Mouse (Mus musculus): ENCODE measurements around the gene Rmnd1. TPM values are rescaled to one million over a fixed set of nuclear protein-coding genes. Genes with fewer than 3 reads are reported as not detected.

Rmnd1 gene
- total RNA-seq, 2 experiments from 2014 or later = 18.2 to 37.7 TPM

DNA sequence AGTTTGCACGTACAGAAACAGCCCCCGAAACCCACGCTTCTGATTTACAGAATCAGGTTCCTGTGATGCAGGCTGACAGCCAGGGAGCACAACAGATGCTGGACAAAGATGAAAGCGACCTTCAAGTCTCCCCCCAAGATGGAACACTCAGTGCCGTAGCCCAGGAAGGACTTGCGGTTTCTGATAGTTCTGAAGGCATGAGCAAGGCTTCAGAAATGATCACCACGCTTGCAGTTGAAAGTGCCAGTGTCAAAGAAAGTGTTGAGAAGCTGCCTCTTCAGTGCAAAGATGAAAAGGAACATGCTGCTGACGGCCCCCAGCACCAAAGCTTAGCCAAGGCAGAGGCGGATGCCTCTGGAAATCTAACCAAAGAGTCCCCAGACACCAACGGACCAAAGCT, 74.8 kb downstream of the Rmnd1 start:
- ATAC-seq (replicated peaks; ENCODE audit: low FRiP score, poor library complexity, severe bottlenecking) = no peak

DNA sequence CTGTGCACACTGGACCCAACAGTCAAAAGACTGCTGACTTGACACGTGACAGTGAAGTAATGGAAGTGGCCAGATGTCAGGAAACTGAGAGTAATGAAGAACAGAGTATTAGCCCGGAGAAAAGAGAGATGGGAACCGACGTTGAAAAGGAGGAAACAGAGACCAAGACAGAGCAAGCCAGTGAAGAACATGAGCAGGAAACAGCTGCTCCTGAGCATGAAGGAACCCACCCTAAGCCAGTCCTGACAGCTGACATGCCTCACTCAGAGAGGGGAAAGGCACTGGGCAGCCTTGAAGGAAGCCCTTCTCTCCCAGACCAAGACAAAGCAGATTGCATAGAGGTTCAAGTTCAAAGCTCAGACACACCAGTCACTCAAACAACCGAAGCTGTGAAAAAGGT, 75.5 kb downstream of the Rmnd1 start:
- no peak for ATAC-seq (replicated peaks; ENCODE audit: low FRiP score, poor library complexity, severe bottlenecking)

DNA sequence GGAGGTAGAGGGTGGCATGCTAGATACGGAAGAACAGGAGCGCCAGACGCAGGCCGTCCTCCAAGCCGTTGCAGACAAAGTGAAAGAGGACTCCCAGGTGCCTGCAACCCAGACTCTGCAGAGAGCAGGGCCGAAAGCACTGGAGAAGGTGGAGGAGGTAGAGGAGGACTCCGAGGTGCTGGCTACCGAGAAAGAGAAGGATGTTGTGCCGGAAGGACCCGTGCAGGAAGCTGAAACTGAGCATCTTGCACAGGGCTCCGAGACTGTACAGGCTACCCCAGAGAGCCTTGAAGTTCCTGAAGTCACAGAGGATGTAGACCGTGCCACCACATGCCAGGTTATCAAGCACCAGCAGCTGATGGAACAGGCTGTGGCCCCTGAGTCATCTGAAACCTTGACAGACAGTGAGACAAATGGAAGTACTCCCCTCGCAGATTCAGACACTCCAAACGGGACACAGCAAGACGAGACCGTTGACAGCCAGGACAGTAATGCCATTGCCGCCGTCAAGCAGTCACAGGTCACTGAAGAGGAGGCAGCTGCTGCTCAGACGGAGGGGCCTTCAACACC, 76.2 kb downstream of the Rmnd1 start:
- no peak for ATAC-seq (replicated peaks; ENCODE audit: low FRiP score, poor library complexity, severe bottlenecking)

DNA sequence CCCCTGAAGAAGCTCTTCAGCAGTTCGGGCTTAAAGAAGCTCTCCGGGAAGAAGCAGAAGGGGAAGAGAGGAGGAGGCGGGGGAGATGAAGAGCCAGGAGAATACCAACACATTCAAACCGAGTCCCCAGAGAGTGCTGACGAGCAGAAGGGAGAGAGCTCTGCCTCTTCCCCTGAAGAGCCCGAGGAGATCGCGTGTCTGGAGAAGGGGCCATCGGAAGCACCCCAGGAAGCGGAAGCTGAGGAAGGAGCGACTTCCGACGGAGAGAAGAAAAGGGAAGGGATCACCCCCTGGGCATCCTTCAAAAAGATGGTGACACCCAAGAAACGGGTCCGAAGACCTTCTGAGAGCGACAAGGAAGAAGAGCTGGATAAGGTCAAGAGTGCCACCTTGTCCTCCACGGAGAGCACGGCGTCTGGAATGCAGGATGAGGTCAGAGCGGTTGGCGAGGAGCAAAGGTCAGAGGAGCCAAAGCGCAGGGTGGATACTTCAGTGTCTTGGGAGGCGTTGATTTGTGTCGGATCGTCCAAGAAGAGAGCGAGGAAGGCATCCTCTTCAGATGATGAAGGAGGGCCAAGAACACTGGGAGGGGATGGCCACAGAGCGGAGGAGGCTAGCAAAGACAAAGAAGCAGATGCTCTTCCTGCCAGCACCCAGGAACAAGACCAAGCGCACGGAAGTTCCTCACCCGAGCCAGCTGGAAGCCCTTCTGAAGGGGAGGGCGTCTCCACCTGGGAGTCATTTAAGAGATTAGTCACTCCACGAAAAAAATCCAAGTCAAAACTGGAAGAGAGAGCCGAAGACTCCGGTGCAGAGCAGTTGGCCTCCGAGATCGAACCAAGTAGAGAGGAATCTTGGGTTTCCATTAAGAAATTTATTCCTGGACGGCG, 77.6 kb downstream of the Rmnd1 start:
- no peak for ATAC-seq (replicated peaks; ENCODE audit: low FRiP score, poor library complexity, severe bottlenecking)

Other genes starting within 250 kb of the Rmnd1 start
- not detected in 2 replicates for gene Akap12, start 166.0 kb downstream of the Rmnd1 start, total RNA-seq (2015; ENCODE audit: low replicate concordance)
- gene Akap12, start 166.0 kb downstream of the Rmnd1 start, total RNA-seq (2017; ENCODE audit: low replicate concordance) = 0.14 TPM in 1 of 2 replicates, not detected in the other
- gene Zbtb2, start 44.3 kb downstream of the Rmnd1 start, total RNA-seq (2015; ENCODE audit: low replicate concordance) = 4.4 and 4.8 TPM in 2 replicates
- gene Zbtb2, start 44.3 kb downstream of the Rmnd1 start, total RNA-seq (2017; ENCODE audit: low replicate concordance) = 2.6 and 4.6 TPM in 2 replicates
- 11.1 and 11.3 TPM in 2 replicates for gene Armt1, start 79 bp upstream of the Rmnd1 start, total RNA-seq (2015; ENCODE audit: low replicate concordance)
- 5.6 and 12.5 TPM in 2 replicates for gene Armt1, start 79 bp upstream of the Rmnd1 start, total RNA-seq (2017; ENCODE audit: low replicate concordance)
- gene Ccdc170, start 50.1 kb upstream of the Rmnd1 start, total RNA-seq (2015; ENCODE audit: low replicate concordance) = not detected in 2 replicates
- not detected in 2 replicates for gene Ccdc170, start 50.1 kb upstream of the Rmnd1 start, total RNA-seq (2017; ENCODE audit: low replicate concordance)
- 4.4 and 5.6 TPM in 2 replicates for gene Esr1, start 179.2 kb upstream of the Rmnd1 start, total RNA-seq (2015; ENCODE audit: low replicate concordance)
- 0.42 and 1.2 TPM in 2 replicates for gene Esr1, start 179.2 kb upstream of the Rmnd1 start, total RNA-seq (2017; ENCODE audit: low replicate concordance)